Mouse (Mus musculus) CH12.LX (cell line): ENCODE results near the gene Dda1.

Experiments
- CTCF ChIP-seq, 2 experiments: IDR thresholded peaks in 1 of 2; conservative IDR thresholded peaks in 1 of 2; 2 replicates each; pipeline ENCODE4 v1.5.1; 2011 to 2012; ENCODE audit warnings: low read depth in 2 of 2, low read length in 2 of 2, improper control_type of control experiment in 1 of 2, inconsistent platforms in 1 of 2, mild to moderate bottlenecking in 1 of 2, moderate library complexity in 1 of 2
- MYC ChIP-seq: IDR thresholded peaks from 2 replicates; pipeline ENCODE4 v1.6.1; 2011; ENCODE audit warnings: low read depth, mild to moderate bottlenecking, improper control_type of control experiment, low read length
- ZKSCAN1 ChIP-seq: IDR thresholded peaks from 2 replicates; pipeline ENCODE4 v1.6.1; 2012; ENCODE audit warnings: low read depth, inconsistent platforms, low read length, improper control_type of control experiment, borderline replicate concordance

DNA sequence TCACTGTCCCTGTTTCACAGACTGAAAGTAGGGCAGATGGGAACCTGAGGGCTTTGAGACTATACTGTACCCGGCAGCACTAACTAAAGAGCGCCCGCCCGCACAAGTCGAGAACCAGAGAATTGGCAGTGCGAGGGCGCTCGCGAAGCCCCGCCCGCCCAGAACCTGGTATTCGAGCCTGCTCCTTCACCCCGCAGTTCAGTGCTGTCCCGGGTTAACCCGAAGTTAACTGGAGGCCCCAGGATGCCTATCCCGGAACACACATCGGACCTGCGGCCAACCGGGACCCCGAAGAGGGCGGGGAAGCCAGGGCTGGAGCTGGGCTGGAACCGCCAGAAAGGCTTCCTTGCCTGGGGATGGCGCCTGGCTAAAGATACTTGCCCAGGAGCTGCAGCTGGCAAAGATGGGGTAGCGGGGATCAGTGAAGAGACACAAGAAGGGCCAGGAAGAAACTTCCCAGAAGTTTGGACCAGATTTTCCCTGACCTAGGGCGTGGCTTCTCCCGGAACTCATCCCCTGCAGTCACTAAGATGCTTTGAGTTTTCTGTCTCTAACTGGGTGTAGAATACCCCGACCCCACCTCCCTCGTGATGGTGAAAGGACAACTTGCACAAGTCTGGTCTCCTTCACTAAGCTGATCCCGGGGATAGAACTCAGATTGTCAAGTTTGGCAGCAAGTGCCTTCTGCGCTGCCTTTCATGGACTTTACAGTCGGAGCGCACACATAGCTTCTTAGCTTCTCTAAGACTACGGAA lies 18.9 kb downstream of the Dda1 start, which contains the start of gene Gtpbp3:
- TF ChIP-seq MYC: no peak
- no peak for TF ChIP-seq CTCF (conservative IDR thresholded peaks at IDR 0.05 in 1 of 2, IDR thresholded peaks at IDR 0.05 in 1 of 2; ENCODE audit: low read depth in 2 of 2, low read length in 2 of 2)
- TF ChIP-seq ZKSCAN1: no peak
